In the genomic region with DNA sequence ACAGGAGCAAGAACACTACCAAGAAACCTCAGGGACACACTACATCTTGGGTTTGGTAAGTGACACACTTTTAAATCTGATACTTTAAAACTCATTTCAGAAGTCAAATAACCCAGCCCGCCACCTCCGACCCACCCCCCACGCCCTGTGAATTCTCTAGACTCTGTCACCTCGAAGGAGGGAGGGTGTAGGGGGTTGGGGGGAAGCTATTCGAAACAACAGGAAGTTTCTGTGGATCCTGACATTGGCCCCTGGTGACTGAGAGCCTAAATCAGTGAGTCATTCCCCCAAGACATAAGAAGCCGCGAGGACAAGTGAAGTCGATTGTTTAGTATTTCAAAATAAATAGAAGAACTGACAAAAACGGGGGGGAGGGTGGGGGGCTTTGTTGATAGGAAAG, we compare ENCODE assay signal across 11 mouse cellular contexts.
A peak's percentile ranks its signal among the peaks of the same experiment; 100 is the strongest.
DNase-seq lines count a peak whose midpoint lies in the region; ATAC-seq and TF ChIP-seq lines count a peak whose summit lies in the region.
"Had no signal": no experiment of that assay in that cellular context is flagged by ENCODE, and none has a peak within 500 bp of the region (broad histone marks: within the 10 kb centered on the region; RNA-seq: fewer than 3 reads in every experiment).

No protein-coding gene starts in this region.

- no peaks in the 10 kb centered on the region for H3K36me3 ChIP-seq in forebrain, embryonic 10.5 days (replicated peaks)
- no peaks in the 10 kb centered on the region for H3K36me3 ChIP-seq in forebrain, embryonic 13.5 days (ENCODE audit: poor library complexity, severe bottlenecking)
- H3K36me3 ChIP-seq in lung, embryonic 14.5 days (ENCODE audit: insufficient read depth), result no peaks in the 10 kb centered on the region
- no peaks in the 10 kb centered on the region for H3K36me3 ChIP-seq in embryonic facial prominence, embryonic 12.5 days
- H3K36me3 ChIP-seq: limb, embryonic 15.5 days had no signal

- peak overlapping the region; percentile 22; the same call in 1 of the 2 replicates for H3K4me3 ChIP-seq in forebrain, embryonic 10.5 days
- no peak overlapping the region for H3K4me3 ChIP-seq in forebrain, embryonic 13.5 days
- H3K4me3 ChIP-seq in lung, embryonic 14.5 days (ENCODE audit: low read depth, low read length), result no peak overlapping the region
- no peak overlapping the region for H3K4me3 ChIP-seq in embryonic facial prominence, embryonic 12.5 days
- H3K4me3 ChIP-seq: limb, embryonic 15.5 days had no signal

- no peak overlapping the region for H3K9ac ChIP-seq in forebrain, embryonic 13.5 days
- H3K9ac ChIP-seq in lung, embryonic 14.5 days, result no peak overlapping the region
- H3K9ac ChIP-seq in embryonic facial prominence, embryonic 12.5 days, result no peak overlapping the region
- H3K9ac ChIP-seq: limb, embryonic 15.5 days had no signal

- no peak overlapping the region for H3K27ac ChIP-seq in forebrain, embryonic 10.5 days
- no peak overlapping the region for H3K27ac ChIP-seq in forebrain, embryonic 13.5 days
- no peak overlapping the region for H3K27ac ChIP-seq in lung, embryonic 14.5 days (ENCODE audit: low read depth)
- no peak overlapping the region for H3K27ac ChIP-seq in embryonic facial prominence, embryonic 12.5 days
- H3K27ac ChIP-seq: limb, embryonic 15.5 days had no signal

- peaks cover 54% of the 10 kb centered on the region for H3K27me3 ChIP-seq in forebrain, embryonic 10.5 days (ENCODE audit: poor library complexity, severe bottlenecking)
- H3K27me3 ChIP-seq in forebrain, embryonic 13.5 days, result peaks cover 38% of the 10 kb centered on the region
- no peaks in the 10 kb centered on the region for H3K27me3 ChIP-seq in lung, embryonic 14.5 days (ENCODE audit: insufficient read depth, low read length)
- H3K27me3 ChIP-seq in embryonic facial prominence, embryonic 12.5 days, result no peaks in the 10 kb centered on the region; the same call in 1 of the 2 replicates

- H3K4me1 ChIP-seq in forebrain, embryonic 10.5 days, result peaks cover 76% of the 10 kb centered on the region
- peaks cover 14% of the 10 kb centered on the region for H3K4me1 ChIP-seq in forebrain, embryonic 13.5 days
- peaks cover 18% of the 10 kb centered on the region for H3K4me1 ChIP-seq in lung, embryonic 14.5 days (ENCODE audit: insufficient read depth)
- H3K4me1 ChIP-seq in embryonic facial prominence, embryonic 12.5 days, result peaks cover 39% of the 10 kb centered on the region

- no peaks in the 10 kb centered on the region for H3K9me3 ChIP-seq in forebrain, embryonic 10.5 days
- H3K9me3 ChIP-seq in forebrain, embryonic 13.5 days (replicated peaks), result no peaks in the 10 kb centered on the region
- no peaks in the 10 kb centered on the region for H3K9me3 ChIP-seq in lung, embryonic 14.5 days (ENCODE audit: low read depth, low read length)
- no peaks in the 10 kb centered on the region for H3K9me3 ChIP-seq in embryonic facial prominence, embryonic 12.5 days
- H3K9me3 ChIP-seq: limb, embryonic 15.5 days had no signal

- no peak overlapping the region for H3K4me2 ChIP-seq in forebrain, embryonic 13.5 days
- H3K4me2 ChIP-seq in lung, embryonic 14.5 days, result peak overlapping the region; percentile 35; the same call in 1 of the 2 replicates
- H3K4me2 ChIP-seq in embryonic facial prominence, embryonic 12.5 days (replicated peaks), result peak overlapping the region; percentile 17; the same call in 1 of the 2 replicates
- H3K4me2 ChIP-seq: limb, embryonic 15.5 days had no signal

- TF ChIP-seq CTCF in lung, embryonic 14.5 days (IDR thresholded peaks at IDR 0.05; ENCODE audit: low read depth), result no peak

- 18% methylated on average over 9 of the region's 9 CpGs for WGBS in forebrain, embryonic 10.5 days
- WGBS in forebrain, embryonic 13.5 days, result 20% methylated on average over 9 of the region's 9 CpGs
- WGBS in lung, embryonic 14.5 days, result 10% methylated on average over 9 of the region's 9 CpGs
- 9% methylated on average over 9 of the region's 9 CpGs for WGBS in embryonic facial prominence, embryonic 12.5 days

- ATAC-seq in forebrain, embryonic 13.5 days, result no peak
- no peak for ATAC-seq in lung, embryonic 14.5 days (ENCODE audit: insufficient read depth)
- ATAC-seq in embryonic facial prominence, embryonic 12.5 days (ENCODE audit: insufficient number of reproducible peaks, insufficient read depth, low FRiP score, low TSS enrichment), result no peak
- 0 out of 2 replicates have a peak, but pooled peaks have one; percentile 24 for ATAC-seq in megakaryocyte progenitor cell, adult 5-6 weeks (replicated peaks; ENCODE audit: poor library complexity)

- no peak for DNase-seq in forebrain, embryonic 10.5 days (ENCODE audit: extremely low spot score, low spot score)
- DNase-seq in lung, embryonic 14.5 days, result peak; percentile 50
- DNase-seq in lung, postnatal 25 days (ENCODE audit: low spot score), result no peak
- no peak for DNase-seq in testis, postnatal 14 days (ENCODE audit: low spot score)
- no peak for DNase-seq in spleen, adult 12 weeks (ENCODE audit: low spot score)
- DNase-seq: cerebellum, adult 2 months; kidney, adult 18-20 months had no signal
